Mouse (Mus musculus): ENCODE results near the gene Ccdc88c. TPM values are rescaled to one million over a fixed set of nuclear protein-coding genes. Genes with fewer than 3 reads are reported as not detected.

Gene Ccdc88c
- polyA plus RNA-seq, 1 experiment from 2014 or later = 4.8 TPM

GRCm38 (mm10) chr12:100901386-100901785 is 127.5 kb downstream of the Ccdc88c start:
- WGBS = 84% methylated on average over 6 of the region's 6 CpGs
- Histone ChIP-seq H3K4me2 (ENCODE audit: low read depth, low read length) (no peak overlapping the region), H3K9me3 (replicated peaks; ENCODE audit: control insufficient read depth, low read length) (no peaks in the 10 kb centered on the region), H3K4me1 (ENCODE audit: control insufficient read depth, insufficient read depth, low read length) (peaks cover 6% of the 10 kb centered on the region; the same call in 1 of the 2 replicates), H3K27ac (replicated peaks; ENCODE audit: low read depth, low read length) (no peak overlapping the region), H3K36me3 (replicated peaks; ENCODE audit: control insufficient read depth, insufficient read depth, low read depth, low read length) (no peaks in the 10 kb centered on the region), H3K27me3 (ENCODE audit: control insufficient read depth, insufficient read depth, low read length) (peaks cover 21% of the 10 kb centered on the region), H3K4me3 (ENCODE audit: low read depth, low read length) (no peak overlapping the region), H3K9ac (replicated peaks; ENCODE audit: low read length) (no peak overlapping the region)
- ATAC-seq (replicated peaks; ENCODE audit: insufficient number of reproducible peaks, low FRiP score, low TSS enrichment, low read depth) (no peak), DNase-seq (ENCODE audit: low spot score) (no peak)

DNA sequence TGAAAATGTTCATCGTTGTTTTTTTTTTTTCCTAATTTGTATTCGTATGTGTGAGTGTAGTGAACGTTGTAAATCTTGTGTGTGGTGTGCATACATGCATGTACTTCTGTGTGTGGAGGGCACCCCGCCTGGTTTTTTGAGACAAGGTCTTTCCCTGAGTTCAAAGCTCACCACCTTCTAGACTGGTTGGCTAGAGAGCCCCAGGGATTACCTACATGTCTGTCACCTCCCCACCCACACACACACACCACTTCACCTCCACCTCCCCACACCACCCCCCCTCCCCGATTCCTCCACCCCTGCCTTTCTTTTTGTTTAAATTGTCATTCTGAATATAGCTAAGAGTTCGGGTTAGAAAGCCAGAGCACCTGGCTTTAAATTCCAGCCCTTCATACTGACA is 128.0 kb downstream of the Ccdc88c start:
- Histone ChIP-seq H3K9me3 (replicated peaks; ENCODE audit: control insufficient read depth, low read length) (no peaks in the 10 kb centered on the region), H3K4me3 (ENCODE audit: low read depth, low read length) (no peak overlapping the region), H3K4me1 (ENCODE audit: control insufficient read depth, insufficient read depth, low read length) (peaks cover 6% of the 10 kb centered on the region; the same call in 1 of the 2 replicates), H3K27ac (replicated peaks; ENCODE audit: low read depth, low read length) (no peak overlapping the region), H3K4me2 (ENCODE audit: low read depth, low read length) (no peak overlapping the region), H3K27me3 (ENCODE audit: control insufficient read depth, insufficient read depth, low read length) (peaks cover 21% of the 10 kb centered on the region), H3K36me3 (replicated peaks; ENCODE audit: control insufficient read depth, insufficient read depth, low read depth, low read length) (no peaks in the 10 kb centered on the region), H3K9ac (replicated peaks; ENCODE audit: low read length) (no peak overlapping the region)
- no peak for DNase-seq (ENCODE audit: low spot score)
- no peak for ATAC-seq (replicated peaks; ENCODE audit: insufficient number of reproducible peaks, low FRiP score, low TSS enrichment, low read depth)
- WGBS = 71% methylated on average over 6 of the region's 6 CpGs

- under 1% methylated on average over 30 of the region's 30 CpGs for WGBS
These were observed 129.7 kb downstream of the Ccdc88c start for GRCm38 (mm10) chr12:100899111-100899640.

DNA sequence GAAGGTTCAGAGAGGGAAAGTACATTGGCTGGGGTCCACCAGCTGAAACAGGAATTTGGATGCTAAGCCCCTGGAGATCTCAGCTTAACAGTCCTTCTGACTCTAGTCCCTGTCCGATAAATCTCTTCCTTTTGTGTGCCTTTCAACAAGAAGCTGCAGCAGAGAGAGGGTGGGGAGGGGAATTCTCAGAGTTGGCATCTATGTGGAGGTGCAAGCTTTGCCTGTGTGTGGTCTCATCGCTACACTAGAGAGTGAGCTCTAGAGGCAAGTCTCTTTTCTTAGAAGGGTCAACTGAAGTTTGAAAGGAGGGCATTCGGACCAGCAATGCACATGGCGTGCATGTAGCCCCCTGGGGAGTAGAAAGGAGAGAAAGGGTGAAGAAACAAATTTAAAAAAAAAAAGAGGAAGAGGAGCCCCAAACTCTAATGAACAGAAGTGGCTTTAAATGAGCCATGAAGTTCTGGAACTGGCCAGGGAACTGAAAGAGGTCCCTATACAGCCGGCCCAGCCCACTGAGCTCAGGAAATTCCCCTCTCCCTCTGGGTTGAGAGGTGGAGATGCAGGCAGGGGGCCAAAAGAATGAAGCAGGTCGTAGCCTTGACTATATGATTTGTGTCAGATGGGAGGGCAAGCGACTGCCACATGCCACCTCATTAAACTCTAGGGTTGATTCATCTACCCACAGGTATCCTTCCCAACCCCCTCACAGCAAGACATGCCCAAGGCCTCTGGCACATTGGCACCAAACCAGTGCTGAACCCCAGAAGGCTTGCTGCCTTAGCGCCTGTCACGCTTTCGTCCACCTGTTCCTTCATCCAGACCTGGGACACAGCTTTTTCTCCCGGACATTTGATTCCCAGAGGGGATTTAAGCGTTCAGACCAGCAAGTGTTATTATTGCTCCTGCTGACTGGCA is 130.9 kb downstream of the Ccdc88c start:
- no peaks in the 10 kb centered on the region for H3K9me3 ChIP-seq (replicated peaks; ENCODE audit: control insufficient read depth, low read length)
- ATAC-seq (replicated peaks; ENCODE audit: insufficient number of reproducible peaks, low FRiP score, low TSS enrichment, low read depth) (no peak), DNase-seq (ENCODE audit: low spot score) (no peak)
- no peak overlapping the region for H3K27ac ChIP-seq (replicated peaks; ENCODE audit: low read depth, low read length)
- peak overlapping the region; percentile 68 for H3K4me2 ChIP-seq (ENCODE audit: low read depth, low read length)
- H3K9ac ChIP-seq (replicated peaks; ENCODE audit: low read length) = no peak overlapping the region
- H3K36me3 ChIP-seq (replicated peaks; ENCODE audit: control insufficient read depth, insufficient read depth, low read depth, low read length) = no peaks in the 10 kb centered on the region
- no peak overlapping the region for H3K4me3 ChIP-seq (ENCODE audit: low read depth, low read length)
- WGBS = 28% methylated on average over 12 of the region's 12 CpGs
- peaks cover 21% of the 10 kb centered on the region for H3K27me3 ChIP-seq (ENCODE audit: control insufficient read depth, insufficient read depth, low read length)
- peaks cover 6% of the 10 kb centered on the region; the same call in 1 of the 2 replicates for H3K4me1 ChIP-seq (ENCODE audit: control insufficient read depth, insufficient read depth, low read length)

More at GRCm38 (mm10) chr12:100899111-100899640, 129.7 kb downstream of the Ccdc88c start:
- ATAC-seq (replicated peaks; ENCODE audit: insufficient number of reproducible peaks, low FRiP score, low TSS enrichment, low read depth) (0 out of 2 replicates have a peak, but pooled peaks have one; percentile 22), DNase-seq (ENCODE audit: low spot score) (peak; percentile 23)
- Histone ChIP-seq H3K4me1 (ENCODE audit: control insufficient read depth, insufficient read depth, low read length) (peaks cover 6% of the 10 kb centered on the region; the same call in 1 of the 2 replicates), H3K27ac (replicated peaks; ENCODE audit: low read depth, low read length) (no peak overlapping the region), H3K36me3 (replicated peaks; ENCODE audit: control insufficient read depth, insufficient read depth, low read depth, low read length) (no peaks in the 10 kb centered on the region), H3K4me2 (ENCODE audit: low read depth, low read length) (peak overlapping the region; percentile 68), H3K9me3 (replicated peaks; ENCODE audit: control insufficient read depth, low read length) (no peaks in the 10 kb centered on the region), H3K9ac (replicated peaks; ENCODE audit: low read length) (peak overlapping the region; percentile 39), H3K4me3 (ENCODE audit: low read depth, low read length) (peak overlapping the region; percentile 30), H3K27me3 (ENCODE audit: control insufficient read depth, insufficient read depth, low read length) (peaks cover 21% of the 10 kb centered on the region)

GRCm38 (mm10) chr12:100896661-100897060 is 132.2 kb downstream of the Ccdc88c start:
- no peak overlapping the region for H3K27ac ChIP-seq (replicated peaks; ENCODE audit: low read depth, low read length)
- no peak overlapping the region for H3K4me2 ChIP-seq (ENCODE audit: low read depth, low read length)
- peaks cover 21% of the 10 kb centered on the region for H3K27me3 ChIP-seq (ENCODE audit: control insufficient read depth, insufficient read depth, low read length)
- peaks cover 6% of the 10 kb centered on the region; the same call in 1 of the 2 replicates for H3K4me1 ChIP-seq (ENCODE audit: control insufficient read depth, insufficient read depth, low read length)
- ATAC-seq (replicated peaks; ENCODE audit: insufficient number of reproducible peaks, low FRiP score, low TSS enrichment, low read depth) (no peak), DNase-seq (ENCODE audit: low spot score) (no peak)
- no peak overlapping the region for H3K4me3 ChIP-seq (ENCODE audit: low read depth, low read length)
- H3K9me3 ChIP-seq (replicated peaks; ENCODE audit: control insufficient read depth, low read length) = no peaks in the 10 kb centered on the region
- H3K9ac ChIP-seq (replicated peaks; ENCODE audit: low read length) = no peak overlapping the region
- WGBS = 58% methylated on average over 3 of the region's 3 CpGs
- H3K36me3 ChIP-seq (replicated peaks; ENCODE audit: control insufficient read depth, insufficient read depth, low read depth, low read length) = no peaks in the 10 kb centered on the region

- no peak overlapping the region for H3K4me2 ChIP-seq (ENCODE audit: low read depth, low read length)
- H3K27me3 ChIP-seq (ENCODE audit: control insufficient read depth, insufficient read depth, low read length) = peaks cover 21% of the 10 kb centered on the region
- no peak overlapping the region for H3K9ac ChIP-seq (replicated peaks; ENCODE audit: low read length)
- H3K4me1 ChIP-seq (ENCODE audit: control insufficient read depth, insufficient read depth, low read length) = peaks cover 6% of the 10 kb centered on the region; the same call in 1 of the 2 replicates
- H3K4me3 ChIP-seq (ENCODE audit: low read depth, low read length) = no peak overlapping the region
- H3K9me3 ChIP-seq (replicated peaks; ENCODE audit: control insufficient read depth, low read length) = no peaks in the 10 kb centered on the region
- no peak overlapping the region for H3K27ac ChIP-seq (replicated peaks; ENCODE audit: low read depth, low read length)
- H3K36me3 ChIP-seq (replicated peaks; ENCODE audit: control insufficient read depth, insufficient read depth, low read depth, low read length) = no peaks in the 10 kb centered on the region
- ATAC-seq (replicated peaks; ENCODE audit: insufficient number of reproducible peaks, low FRiP score, low TSS enrichment, low read depth) (no peak), DNase-seq (ENCODE audit: low spot score) (no peak)
- WGBS = 9% methylated on average over 2 of the region's 2 CpGs
These were observed 133.4 kb downstream of the Ccdc88c start for GRCm38 (mm10) chr12:100895504-100895903.

DNA sequence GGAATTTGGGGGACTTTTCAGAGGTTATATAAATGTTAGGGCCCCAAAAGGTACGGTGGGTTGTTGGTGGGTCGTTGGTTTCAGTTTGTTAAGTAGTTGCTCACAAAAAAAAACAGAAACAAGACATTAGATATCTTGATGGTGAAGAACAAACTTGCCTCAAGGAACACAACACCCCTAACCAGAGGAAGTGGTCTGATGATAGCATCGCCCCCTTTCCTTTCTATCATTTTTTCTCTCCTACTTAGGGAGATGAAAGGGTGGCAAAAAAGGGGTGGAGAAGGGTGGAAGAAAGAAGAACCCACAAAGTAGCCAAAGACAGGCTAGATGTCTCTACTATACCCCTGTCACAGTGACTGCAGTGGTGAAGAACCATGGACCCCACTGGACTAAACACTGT is 138.3 kb downstream of the Ccdc88c start:
- H3K4me1 ChIP-seq (ENCODE audit: control insufficient read depth, insufficient read depth, low read length) = no peaks in the 10 kb centered on the region
- H3K36me3 ChIP-seq (replicated peaks; ENCODE audit: control insufficient read depth, insufficient read depth, low read depth, low read length) = no peaks in the 10 kb centered on the region
- no peak overlapping the region for H3K9ac ChIP-seq (replicated peaks; ENCODE audit: low read length)
- H3K27ac ChIP-seq (replicated peaks; ENCODE audit: low read depth, low read length) = no peak overlapping the region
- WGBS = 78% methylated on average over 3 of the region's 3 CpGs
- DNase-seq (ENCODE audit: low spot score) = no peak
- no peaks in the 10 kb centered on the region for H3K9me3 ChIP-seq (replicated peaks; ENCODE audit: control insufficient read depth, low read length)
- H3K27me3 ChIP-seq (ENCODE audit: control insufficient read depth, insufficient read depth, low read length) = no peaks in the 10 kb centered on the region
- no peak overlapping the region for H3K4me2 ChIP-seq (ENCODE audit: low read depth, low read length)
- no peak for ATAC-seq (replicated peaks; ENCODE audit: insufficient number of reproducible peaks, low FRiP score, low TSS enrichment, low read depth)
- H3K4me3 ChIP-seq (ENCODE audit: low read depth, low read length) = no peak overlapping the region

DNA sequence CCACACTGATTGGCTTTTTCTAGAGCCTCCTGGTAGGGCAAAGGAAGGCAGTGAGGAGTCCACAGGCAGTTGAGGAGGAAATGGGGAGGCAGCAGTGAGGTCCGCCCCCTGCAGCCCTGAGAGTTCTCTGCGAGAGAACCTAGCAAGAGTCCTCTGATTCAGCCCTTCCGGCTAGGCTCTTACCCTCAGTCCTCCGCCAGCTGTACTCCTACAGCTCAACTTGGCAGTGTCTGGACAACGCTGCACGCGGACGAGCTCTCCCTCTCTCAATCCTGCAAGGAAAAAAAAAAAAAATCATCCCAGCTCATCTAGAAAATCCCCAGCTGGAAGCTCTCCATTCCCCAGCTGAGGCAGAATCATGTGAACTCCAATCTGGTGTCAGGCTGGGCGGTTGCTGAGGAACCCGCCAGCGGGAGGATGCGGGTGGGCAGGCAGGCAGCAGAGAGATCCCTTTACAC is 141.0 kb downstream of the Ccdc88c start:
- 44% methylated on average over 12 of the region's 12 CpGs for WGBS
- no peaks in the 10 kb centered on the region for H3K27me3 ChIP-seq (ENCODE audit: control insufficient read depth, insufficient read depth, low read length)

More for the DNA sequence above, 141.0 kb downstream of the Ccdc88c start:
- no peaks in the 10 kb centered on the region for H3K9me3 ChIP-seq (replicated peaks; ENCODE audit: control insufficient read depth, low read length)
- H3K9ac ChIP-seq (replicated peaks; ENCODE audit: low read length) = no peak overlapping the region
- DNase-seq (ENCODE audit: low spot score) (no peak), ATAC-seq (replicated peaks; ENCODE audit: insufficient number of reproducible peaks, low FRiP score, low TSS enrichment, low read depth) (no peak)
- H3K4me1 ChIP-seq (ENCODE audit: control insufficient read depth, insufficient read depth, low read length) = no peaks in the 10 kb centered on the region
- H3K36me3 ChIP-seq (replicated peaks; ENCODE audit: control insufficient read depth, insufficient read depth, low read depth, low read length) = no peaks in the 10 kb centered on the region
- H3K4me3 ChIP-seq (ENCODE audit: low read depth, low read length) = no peak overlapping the region
- H3K4me2 ChIP-seq (ENCODE audit: low read depth, low read length) = no peak overlapping the region
- no peak overlapping the region for H3K27ac ChIP-seq (replicated peaks; ENCODE audit: low read depth, low read length)
